Mouse (Mus musculus) forelimb bud, embryonic 11.5 days (tissue): ENCODE measurements around the gene Commd7.

Experiments used
- DNase-seq: peaks from one replicate; pipeline ENCODE4 v3.0.0-alpha.2; 2012; ENCODE audit warnings: low read depth, low spot score

The Commd7 gene

DNA sequence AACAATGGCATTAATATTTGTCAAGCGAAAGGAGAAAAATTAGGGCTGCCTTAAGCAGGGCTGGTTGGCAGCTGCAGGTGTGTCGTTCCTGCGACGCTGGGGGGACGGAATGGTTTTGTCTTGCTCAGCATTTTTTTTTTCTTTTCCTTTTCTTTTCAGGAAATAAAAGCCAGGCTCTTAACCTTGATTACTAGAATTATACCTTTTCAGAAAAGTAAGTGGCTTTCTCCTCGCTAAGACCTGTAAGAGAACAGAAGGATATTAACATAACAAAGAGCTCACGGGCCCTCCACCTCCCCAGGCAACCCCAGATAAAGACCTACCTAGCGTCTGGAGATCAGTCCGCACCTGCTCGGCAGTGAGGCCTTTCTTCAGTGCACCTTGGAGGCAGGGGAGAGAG is 10.1 kb downstream of the Commd7 start:
- DNase-seq = no peak

DNA sequence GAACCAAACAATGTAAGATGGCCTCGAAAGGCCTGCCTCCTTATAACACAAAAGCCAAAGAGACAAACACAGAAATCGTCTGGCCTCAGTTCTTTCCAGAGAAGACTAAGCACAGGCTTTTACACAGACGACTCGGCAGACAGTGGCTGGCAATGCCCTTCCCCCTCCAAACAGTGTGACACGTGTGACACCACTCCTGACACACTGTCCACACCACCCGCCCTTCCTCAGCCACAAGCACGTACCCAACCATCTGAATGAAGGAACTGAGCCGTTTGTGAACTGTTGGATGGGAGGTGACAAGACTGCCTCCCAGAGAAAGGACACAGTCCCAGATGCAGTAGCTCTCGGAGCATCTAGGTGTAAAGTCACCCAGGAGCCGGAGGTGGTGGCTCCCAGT is 13.7 kb downstream of the Commd7 start:
- no peak for DNase-seq

DNA sequence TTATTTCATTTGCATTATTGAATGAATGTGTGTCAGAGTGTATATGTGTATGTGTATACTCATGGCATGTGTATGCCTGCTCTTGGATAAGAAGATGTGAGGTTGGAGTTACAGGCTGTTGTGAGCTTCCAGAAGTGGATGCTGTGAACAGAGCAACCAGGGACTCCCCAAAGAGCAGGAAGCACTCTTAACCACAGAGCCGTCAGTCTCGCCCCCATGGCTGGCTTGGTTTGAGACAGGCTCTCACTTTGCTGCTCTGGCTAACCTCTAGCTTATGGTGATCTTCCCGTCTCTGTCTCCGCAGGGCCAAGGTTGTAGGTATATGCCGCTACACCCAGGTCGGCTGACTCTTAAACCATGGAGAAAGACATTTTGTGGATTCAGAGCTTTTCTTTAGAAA is 14.1 kb downstream of the Commd7 start:
- no peak for DNase-seq

DNA sequence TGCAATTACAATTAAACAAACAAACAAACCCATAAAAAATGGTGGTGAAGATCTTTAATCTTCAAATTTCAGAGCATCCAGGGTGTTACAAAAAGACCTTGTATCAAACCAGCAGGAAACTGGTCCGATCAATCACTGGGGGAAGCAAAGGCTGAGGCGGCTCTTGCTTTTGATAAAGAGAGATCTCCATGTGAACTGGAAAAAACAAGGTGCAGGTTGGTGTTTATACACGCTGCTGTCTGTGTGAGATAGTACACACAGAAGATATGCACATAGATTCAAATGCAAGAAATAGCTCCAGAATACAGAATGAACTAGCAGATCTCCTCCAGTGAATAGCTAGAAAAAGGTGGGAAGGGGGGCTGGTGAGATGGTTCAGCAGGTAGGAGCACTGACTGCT is 15.7 kb downstream of the Commd7 start:
- no peak for DNase-seq

DNA sequence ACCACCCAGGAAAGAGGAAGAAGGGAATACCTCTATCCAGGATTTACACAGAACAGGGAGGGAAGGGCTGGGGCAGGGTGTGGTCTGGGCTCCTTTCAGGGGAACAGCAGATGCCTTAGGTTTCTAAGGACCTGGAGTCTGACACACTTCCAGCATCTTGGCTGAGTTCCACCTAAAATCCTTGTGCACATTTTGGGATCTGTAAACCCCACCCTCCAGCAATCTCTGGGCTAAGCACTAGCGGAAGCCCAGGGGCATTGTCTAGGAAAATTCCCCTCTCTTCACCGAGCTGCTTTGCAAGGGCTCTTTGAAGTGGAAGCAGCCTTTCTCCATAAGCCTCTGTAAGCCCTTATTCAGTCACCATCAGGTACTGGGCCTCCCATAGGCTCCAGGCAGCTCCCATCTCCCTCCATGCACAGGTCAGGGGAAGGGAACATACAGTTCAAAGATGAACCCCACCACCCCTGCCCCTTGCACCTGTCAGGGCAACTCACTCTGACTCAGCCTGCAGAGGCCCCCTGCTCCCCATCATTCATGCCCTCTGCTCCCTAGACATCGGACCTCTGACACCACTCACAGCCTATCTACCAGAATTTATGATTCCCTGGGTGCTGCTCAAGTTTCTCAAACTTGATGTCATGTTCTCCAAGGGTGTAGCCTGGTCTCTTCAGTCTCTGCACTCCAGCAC is 19.8 kb downstream of the Commd7 start:
- no peak for DNase-seq

DNA sequence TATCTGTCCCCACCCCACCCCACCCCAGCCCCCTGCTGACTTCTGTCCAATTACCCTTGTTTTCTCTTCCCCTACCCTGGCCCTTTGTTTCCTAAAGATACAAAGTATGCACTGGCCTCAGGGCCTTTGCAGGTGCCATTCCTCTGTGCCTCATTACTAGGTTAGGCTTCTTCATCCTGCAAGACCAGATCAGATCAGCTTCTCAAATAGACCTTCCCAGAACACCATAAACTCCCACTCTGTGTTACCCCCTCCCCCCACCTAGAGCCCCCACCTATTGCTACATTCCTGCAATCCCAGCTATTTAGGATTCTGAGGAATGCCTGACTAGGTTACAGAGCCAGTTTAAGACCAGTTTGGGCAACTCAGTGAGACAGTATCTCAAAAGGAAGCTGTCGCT is 20.8 kb downstream of the Commd7 start:
- no peak for DNase-seq

DNA sequence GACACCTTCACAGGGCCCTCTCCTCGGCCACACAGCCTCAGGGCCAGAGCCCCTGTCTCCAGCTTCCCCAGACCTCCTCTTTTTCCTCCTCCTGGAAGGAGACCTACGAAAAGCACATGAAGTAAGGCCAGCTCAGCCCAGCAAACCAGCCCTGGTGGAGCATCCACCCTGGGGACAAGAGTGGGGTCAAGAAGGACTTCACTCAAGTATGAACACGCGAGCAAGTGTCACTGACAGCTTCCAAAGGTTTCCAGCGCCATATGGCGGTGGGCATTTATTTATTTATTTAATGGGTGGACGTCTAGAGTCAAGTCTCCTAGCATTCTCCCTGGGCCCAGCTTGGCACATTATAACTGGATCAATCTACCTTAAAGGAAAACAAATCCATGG is 21.3 kb downstream of the Commd7 start:
- DNase-seq = no peak

DNA sequence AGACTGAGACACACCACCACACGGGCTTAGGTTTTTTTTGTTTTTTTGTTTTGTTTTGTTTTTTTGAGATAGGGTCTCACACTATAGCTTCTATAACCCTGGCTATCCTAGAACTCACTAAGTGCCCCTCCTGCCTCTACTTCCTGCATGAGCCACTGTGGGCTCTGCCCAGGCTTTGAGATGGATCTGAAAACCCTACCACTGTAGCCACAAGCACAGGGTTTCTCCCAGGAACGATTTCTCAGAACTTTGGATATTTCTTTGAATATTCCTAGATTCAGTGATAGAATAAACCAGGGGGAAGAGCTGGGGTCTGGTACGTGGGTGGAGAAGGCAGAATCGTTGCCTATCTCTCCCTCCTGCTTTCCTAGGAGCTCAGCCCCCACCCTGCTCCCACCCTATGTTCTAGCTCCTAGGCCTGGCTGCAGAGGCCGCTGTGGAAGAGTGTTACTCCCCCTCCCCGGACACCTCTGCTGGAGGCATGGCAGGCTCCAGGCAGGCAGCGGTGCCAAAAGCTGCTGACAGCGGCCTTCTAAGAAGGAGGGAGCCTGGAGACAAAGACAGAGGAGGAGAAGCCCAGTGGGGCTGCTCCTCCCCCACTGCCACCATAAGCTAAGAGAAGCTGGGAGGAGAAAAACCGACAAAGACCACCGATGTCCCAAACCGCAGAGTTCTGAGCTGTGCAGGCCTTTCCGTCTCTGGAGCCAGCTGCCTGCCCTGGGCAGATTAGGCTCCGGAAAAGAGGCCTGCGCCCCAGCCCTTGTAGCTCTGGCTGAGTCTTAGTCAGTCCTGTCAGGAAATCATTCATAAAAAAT is 21.9 kb downstream of the Commd7 start:
- no peak for DNase-seq

DNA sequence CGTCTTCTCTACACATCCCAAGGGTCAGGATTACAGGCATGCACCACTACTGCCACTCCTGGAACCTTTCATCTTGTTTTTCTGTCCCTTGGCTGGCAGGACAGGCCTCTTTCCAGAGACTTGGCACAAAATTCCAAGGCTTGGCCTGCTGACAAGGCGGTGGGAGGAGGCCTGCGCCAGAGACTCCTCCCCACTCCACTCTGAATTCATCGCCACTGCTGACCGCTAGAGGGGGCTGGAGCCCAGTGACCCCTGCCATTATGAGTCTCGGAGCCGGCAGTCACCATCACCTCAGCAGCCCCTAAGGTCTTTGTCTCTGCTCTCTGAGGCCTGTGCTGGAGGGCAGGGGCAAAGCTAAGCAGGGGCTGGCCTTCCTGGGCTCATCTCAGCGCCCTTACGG is 23.0 kb downstream of the Commd7 start:
- peak; percentile 86 for DNase-seq

DNA sequence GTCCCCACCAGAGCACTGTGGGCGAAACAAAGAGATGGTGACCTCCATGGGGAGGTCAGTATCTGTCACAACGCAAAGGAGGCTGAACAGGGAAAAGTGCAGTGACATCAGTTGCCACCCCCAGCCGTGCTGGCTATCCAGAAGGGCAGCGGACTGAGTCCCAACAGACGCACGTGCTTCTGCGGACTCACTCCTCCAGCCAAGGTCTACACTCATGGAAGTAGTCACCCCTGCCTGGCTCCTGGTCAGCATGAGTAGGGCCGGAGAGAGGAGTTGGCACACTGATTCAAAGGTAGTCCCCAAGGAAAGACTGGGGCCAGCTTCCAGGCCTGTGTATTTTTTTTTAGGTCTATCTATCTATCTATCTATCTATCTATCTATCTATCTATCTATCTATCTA is 23.5 kb downstream of the Commd7 start:
- DNase-seq = no peak

DNA sequence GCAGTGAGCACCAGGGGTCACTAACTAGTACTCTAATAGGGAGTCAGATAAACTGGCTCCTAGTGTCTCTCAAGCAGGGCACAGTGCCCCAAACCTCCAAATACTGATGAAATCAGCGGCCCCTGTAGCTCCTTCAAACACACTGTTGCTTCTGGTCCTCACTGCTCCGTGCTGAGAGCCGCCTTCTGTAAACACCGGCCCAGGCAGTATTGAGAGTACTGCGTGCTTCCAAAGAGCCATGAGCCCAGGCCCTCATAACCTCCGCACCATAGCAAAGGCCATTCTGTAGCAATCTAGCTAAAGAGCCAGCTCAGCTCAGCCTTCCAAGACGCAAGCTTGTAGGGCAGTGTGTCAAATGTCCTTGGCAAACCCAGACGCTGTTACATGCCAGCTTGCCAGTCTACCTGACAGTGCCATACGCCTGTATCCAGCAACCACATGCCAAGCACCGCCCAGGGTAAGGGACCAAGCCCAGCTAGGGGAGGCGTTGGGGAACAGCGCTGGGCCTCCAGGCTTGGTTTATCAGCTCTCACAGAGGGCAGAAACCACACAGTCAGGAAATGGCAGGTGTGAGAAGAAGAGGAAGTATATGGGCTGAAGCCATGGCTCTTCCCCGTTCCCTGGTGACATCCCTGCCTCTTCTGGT is 24.6 kb downstream of the Commd7 start:
- DNase-seq = no peak

DNA sequence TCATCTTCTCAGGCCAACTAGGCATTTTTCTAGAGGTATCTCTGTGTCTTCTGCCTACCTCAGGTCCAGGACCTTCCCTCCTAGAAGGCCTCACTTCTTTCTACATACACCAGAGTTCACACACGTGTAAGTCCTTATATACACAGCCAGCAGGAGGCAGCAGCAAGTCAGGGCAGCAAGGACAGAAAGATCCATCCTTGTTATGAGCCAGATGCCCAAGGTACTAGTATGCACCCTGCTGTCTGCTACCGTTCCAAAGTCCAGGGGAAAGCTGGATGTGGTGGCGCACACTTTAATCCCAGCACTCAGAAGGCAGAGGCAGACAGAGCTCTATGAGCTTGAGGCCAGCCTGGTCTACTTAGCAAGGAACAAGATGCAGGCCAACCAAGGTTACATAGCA is 26.2 kb downstream of the Commd7 start:
- no peak for DNase-seq

DNA sequence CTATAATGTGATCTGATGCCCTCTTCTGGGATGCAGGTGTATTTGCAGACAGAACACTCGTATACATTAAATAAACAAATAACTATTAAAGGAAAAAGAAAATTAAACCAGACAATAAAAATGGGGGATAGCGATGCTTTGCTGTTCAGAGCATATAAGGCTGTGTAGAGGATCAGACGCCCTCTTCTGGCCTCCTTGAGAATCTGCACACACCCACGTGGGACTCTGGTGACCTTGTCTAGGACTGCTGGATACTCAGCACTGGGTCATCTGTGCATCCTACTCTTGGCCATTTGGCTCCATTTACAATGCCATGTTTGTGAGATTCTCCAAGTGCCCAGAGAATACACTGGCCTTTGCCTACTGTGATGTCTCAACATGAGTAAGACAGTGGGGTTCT is 28.9 kb downstream of the Commd7 start:
- no peak for DNase-seq

DNA sequence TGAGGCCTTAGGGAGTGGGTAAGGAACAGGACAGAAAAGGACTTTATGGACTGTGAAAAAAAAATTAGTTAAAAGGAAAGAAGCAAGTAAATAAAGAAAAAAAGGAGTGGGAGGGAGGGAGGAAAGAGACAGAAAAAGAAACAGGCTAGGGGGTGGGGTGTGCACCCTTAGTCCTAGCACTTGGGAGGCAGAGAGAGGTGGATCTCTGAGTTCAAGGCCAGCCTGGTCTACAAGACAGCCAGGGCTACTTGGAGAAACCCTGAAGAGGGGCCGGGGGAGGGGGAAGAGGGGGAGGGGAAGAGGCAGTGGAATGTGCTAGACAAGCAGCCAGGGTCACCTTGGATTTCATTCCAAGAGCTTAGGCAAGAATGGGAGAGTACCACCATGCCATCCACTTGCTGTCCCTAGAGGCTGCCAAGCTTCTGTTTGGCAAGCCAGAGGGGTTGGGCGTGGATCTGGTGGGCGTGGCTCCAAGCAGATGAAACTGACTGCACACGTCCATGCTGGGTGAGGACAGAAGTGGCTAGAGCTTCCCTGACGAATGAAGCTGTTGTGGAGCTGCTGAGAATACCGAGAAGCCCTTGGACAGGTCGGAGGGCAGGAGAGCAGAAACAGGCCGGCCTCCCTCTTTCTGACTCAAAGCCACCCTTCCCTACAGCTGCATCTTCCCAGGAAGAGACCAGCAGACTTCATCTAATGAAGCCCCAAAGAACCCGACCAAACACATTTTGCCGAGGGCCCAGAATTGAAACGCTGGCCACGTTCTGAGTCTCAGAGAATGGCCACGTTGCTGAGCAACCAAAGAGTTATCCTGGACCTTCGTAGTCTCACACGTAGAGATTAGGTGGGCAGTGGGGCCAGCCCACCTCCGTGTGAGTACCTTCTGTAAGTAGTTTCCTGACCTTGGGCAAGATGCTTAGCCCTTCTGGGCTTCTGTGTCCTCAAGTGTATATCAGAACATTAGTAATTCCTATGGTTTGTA is 31.6 kb downstream of the Commd7 start:
- no peak for DNase-seq

DNA sequence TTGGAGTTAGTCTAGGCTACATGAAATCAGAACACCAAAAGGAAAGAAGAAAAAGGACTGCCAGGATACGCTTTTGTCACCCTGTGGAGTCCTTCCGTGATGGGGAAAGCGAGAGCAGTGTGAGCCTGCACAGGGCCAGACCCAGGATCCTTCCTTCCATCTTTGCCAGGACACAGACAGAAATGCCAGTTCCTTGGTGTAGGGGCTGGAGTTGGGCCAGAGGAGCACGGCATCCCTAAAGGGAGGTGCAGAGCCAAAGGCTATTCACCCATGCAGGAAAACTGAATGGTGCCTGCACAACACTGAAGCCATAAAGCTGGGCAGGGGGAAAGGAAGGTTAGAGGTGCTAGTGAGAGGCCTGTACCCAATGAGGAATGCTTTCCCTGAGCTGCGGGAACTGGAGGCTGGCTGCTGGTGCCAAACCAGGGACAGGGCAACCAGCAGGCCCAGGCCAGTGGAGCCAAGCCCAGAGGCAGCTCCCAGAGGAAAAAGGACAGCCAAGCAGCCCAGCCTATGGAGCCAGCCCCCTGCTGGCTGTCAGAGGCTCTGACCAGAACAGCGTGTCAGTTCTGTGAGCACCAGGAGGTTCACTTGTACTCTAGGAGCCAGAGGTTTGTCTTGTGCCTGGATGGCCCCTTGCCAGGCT is 32.4 kb downstream of the Commd7 start:
- no peak for DNase-seq

DNA sequence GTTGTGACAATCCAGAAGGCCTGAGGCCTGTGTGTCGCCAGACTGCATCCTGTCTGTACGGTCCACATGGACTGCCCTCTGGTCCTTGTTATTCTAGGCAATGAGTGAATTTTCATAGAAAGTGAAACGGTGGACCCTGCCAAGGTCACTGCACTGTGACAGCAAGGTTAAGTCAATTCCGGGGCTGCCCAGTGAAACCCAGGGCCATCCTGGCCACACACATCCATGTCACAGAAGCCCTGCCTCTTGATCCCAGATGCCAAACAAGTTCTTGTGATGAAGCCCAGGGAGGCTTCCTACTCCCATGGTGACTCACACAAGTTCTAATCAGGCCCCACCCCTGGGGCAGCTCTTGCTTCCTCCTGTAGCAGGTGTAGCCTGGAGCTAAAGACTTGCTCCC is 35.0 kb downstream of the Commd7 start:
- DNase-seq = no peak

DNA sequence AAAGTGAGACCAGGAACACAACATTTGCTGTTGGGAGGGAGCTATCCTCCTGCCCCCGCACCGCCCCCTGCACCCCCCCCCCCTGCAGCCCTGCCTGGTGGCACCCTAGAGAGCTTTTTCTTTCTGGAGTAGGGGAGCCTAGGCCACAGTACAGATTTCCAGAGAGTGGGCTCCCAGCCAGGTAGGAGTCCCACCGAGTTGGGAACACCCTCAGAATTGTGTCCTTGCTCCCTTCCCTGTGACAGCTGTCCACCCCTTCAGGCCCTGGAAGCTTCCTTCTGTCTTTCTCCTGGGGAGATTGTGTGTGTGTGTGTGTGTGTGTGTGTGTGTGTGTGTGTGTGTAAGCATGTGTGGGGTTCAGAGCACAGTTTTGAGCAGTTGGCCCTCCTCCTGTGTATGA is 35.6 kb downstream of the Commd7 start:
- no peak for DNase-seq

DNA sequence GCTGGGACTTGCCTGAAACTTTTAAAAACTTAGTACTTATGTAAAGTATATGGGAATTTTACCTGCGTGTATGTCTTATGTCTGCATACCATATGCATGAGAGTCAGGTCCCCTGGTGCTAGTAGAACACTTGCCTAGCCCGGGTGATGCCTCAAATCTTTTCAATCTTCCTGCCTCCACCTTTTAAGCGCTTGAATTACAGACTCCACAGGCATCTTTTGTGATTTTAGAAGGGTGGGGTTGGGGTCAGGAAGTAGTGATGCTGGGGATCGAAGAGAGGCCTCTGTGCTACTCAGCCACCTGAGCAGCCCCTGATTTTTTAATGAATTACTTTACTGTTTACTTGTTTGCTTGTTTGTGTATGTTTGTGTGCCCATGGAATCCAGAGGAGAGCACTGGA is 37.6 kb downstream of the Commd7 start:
- no peak for DNase-seq

DNA sequence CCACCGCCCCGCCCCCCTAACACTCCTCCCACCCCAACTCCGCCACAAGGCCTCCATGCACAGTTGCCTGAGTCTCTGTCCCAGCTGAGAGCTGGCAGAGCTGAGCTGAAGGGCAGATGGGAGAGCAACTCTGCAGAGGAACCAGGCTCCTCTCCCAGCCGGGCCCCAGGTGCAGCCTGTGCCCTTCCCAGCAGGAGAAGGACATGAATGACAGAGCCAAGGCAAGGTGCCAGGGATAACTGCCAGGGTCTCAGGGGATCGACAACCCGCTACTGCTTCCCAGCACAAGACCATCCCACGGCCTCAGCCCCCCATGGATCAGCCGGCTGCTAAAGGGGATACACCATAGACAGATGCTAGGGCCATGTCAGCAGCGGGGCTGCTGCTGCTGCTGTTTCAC is 39.4 kb downstream of the Commd7 start:
- DNase-seq = no peak

DNA sequence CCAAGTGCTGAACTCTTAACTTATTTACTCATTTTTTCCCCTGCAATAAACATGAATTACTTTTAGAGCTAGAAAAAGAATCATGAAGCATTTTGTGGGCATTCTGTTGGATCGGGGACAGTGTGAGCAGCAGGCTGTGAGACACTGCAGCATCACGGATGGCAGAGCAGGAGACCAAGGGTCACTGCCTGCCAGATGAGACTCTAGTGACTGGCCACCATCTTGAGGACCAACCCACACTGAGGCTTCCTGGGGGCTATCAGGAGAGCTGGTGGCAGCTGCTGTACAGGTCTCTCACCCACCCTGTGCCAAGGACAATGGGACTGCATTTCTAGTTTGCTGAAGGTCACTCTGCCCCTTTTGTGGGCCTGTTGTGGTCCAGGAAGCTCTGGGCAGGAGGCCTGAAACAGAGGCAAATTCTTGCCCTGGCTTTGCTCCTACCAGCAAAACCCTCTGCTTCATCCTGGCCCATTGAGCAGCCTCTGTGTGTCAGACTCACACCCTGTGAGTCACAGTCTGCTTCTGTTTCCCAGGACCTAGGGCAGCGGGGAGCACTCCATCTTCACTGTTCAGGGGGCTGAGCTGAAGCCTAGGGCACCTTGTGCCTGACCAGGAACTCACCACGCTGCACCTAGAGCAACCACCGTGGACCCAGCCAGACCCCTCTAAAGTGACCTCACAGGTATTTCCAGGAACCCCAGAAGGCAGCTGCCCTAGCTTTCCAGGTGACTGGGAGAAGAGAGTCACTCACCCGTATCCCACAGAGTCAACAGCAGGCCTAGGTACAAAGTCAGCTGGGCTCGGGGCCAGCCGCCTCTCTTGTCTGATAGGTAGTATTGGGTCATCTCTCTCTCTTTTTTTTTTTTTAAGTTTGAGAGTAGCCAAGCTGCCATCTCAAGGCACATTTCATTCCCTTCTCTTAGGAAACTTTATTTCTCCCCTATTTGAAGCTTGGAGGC is 40.2 kb downstream of the Commd7 start:
- DNase-seq = no peak
